Mouse (Mus musculus) erythroblast, embryonic 14.5 days (primary cell): Measurements from ENCODE around the gene Spata2.

ENCODE experiments used
- GATA1 ChIP-seq: IDR thresholded peaks from 2 replicates; pipeline ENCODE4 v1.6.1; 2012; ENCODE audit warnings: low read length, inconsistent platforms, mixed read lengths
- TAL1 ChIP-seq: IDR thresholded peaks from 3 replicates; pipeline ENCODE4 v1.6.1; 2012; ENCODE audit warnings: low read length, inconsistent platforms, mixed read lengths

GRCm38 (mm10) chr2:167474218-167474617 lies 18.5 kb downstream of the Spata2 start:
- TF ChIP-seq TAL1 (no peak), GATA1 (no peak)
